Mouse (Mus musculus): ENCODE results near the gene 2310011J03Rik. TPM values are rescaled to one million over a fixed set of nuclear protein-coding genes. Genes with fewer than 3 reads are reported as not detected.

Gene 2310011J03Rik
- polyA plus RNA-seq, 1 experiment from 2014 or later = 64.8 TPM

DNA sequence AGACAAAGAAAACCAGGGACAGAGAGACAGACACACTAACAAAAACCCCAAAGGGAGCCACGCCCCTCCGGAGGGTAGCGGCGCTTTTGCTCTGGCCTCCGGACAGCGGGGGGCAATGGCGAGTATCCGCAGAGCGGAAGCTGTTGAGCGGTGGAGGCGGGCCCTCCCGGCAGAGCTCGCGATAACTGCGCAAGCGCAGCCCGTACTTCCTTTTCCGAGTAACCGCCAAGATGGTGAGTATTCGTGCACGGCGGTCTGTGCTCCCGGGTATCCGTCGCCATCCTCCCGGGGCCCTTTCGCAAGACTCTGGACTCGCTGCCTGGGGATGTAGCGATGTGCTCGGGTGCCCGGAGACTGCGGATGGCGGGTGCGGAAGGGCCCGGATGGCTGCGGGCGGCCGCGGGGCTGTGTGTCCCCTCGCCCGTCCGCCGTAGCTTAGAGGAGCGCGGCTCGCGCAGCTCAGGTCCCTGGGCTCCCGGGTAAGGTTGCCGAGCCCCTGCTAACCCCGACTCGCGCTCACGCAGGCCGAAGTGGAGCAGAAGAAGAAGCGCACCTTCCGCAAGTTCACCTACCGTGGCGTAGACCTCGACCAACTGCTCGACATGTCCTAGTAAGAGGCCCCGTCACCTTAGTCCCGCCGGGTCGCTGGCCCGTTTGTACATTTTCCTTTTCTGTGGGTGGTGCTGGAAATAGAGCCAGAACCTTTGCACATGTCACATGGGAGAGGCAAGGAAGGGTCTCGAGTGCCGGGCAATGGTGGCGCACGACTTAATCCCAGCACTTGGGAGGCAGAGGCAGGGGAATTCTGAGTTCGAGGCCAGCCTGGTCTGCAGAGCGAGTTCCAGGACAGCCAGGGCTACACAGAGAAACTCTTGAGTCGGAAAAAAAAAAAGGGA, 27.8 kb downstream of the 2310011J03Rik start, which contains the start of gene Rps15:
Rps15 (plus strand) TSS at position 203 of the 896 bp plus-strand sequence.
- DNase-seq (ENCODE audit: low spot score) (peak; percentile 99), ATAC-seq (peak; percentile 95)
- peak; percentile 83 for TF ChIP-seq CTCF (IDR thresholded peaks at IDR 0.05)
- TF ChIP-seq EP300 (IDR thresholded peaks at IDR 0.05) = peak; percentile 56; the same call in 1 of the 2 replicates
- Histone ChIP-seq H3K4me1 (ENCODE audit: insufficient read depth, low read depth, low read length) (peaks cover 9% of the 10 kb centered on the region; the same call in 1 of the 2 replicates), H3K27ac (ENCODE audit: low read length) (peak within 1 kb of the TSS; percentile 88), H3K27me3 (replicated peaks; ENCODE audit: insufficient read depth, low read length) (0 out of 2 replicates have a peak, but pooled peaks cover 3% of the 10 kb centered on the region), H3K9ac (replicated peaks; ENCODE audit: low read depth) (peak within 1 kb of the TSS; percentile 93), H3K4me2 (replicated peaks; ENCODE audit: low read depth, low read length) (peak within 1 kb of the TSS; percentile 69), H3K36me3 (ENCODE audit: insufficient read depth, low read length) (peaks cover 7% of the 10 kb centered on the region; the same call in 1 of the 2 replicates), H3K9me3 (ENCODE audit: low read length) (no peaks in the 10 kb centered on the region), H3K4me3 (ENCODE audit: low read depth, low read length) (peak within 1 kb of the TSS; percentile 88)
- 2% methylated on average over 72 of the region's 72 CpGs for WGBS

DNA sequence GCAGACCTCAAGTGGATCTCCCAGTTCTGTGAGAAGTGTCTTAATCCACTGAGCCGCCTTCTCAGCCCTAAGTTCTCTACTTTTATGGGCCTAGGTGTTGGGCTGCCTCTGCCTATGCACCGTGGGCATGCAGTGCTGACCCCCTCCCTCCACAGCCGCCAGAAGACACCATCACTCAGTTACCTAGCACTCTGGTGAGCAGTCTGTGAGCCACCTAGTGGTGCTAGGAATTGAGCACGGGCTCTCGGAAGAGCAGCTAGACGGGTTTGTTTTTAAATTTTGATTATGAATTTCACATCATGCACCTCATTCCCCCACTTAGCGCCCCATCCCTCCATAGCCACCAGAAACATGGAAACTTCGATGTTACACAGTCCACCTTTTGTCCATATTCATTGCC, 31.7 kb downstream of the 2310011J03Rik start:
- TF ChIP-seq EP300 (IDR thresholded peaks at IDR 0.05) (no peak), CTCF (IDR thresholded peaks at IDR 0.05) (peak; percentile 53)
- Histone ChIP-seq H3K4me3 (ENCODE audit: low read depth, low read length) (no peak overlapping the region), H3K9me3 (ENCODE audit: low read length) (no peaks in the 10 kb centered on the region), H3K9ac (replicated peaks; ENCODE audit: low read depth) (no peak overlapping the region), H3K4me2 (replicated peaks; ENCODE audit: low read depth, low read length) (no peak overlapping the region), H3K4me1 (ENCODE audit: insufficient read depth, low read depth, low read length) (peaks cover 11% of the 10 kb centered on the region; the same call in 1 of the 2 replicates), H3K36me3 (ENCODE audit: insufficient read depth, low read length) (0 out of 2 replicates have a peak, but pooled peaks cover 6% of the 10 kb centered on the region), H3K27ac (ENCODE audit: low read length) (no peak overlapping the region), H3K27me3 (replicated peaks; ENCODE audit: insufficient read depth, low read length) (no peaks in the 10 kb centered on the region)
- ATAC-seq = no peak
- 58% methylated on average over 8 of the region's 8 CpGs for WGBS
- peak; percentile 22 for DNase-seq (ENCODE audit: low spot score)

DNA sequence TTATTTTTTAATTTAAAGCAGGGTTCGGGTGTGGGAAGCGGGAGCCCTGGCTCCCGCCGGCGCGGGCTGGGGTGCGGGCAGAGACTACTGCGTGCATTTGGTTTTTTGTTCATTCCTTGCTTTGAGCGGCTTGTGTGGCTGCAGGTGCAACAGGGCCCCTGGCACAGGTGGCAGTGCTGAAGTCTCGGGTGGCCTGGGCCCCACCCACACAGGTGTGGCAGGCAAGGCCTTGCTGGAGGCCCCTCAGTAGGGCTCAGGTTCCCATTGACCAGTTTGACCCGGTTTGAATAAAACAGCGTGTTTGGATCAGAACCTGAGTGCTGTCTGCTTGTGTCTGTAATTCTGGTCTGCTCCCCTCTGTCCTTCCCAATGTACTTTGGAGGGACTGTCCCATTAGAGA, 32.2 kb downstream of the 2310011J03Rik start:
- Histone ChIP-seq H3K9ac (replicated peaks; ENCODE audit: low read depth) (no peak overlapping the region), H3K4me1 (ENCODE audit: insufficient read depth, low read depth, low read length) (peaks cover 9% of the 10 kb centered on the region; the same call in 1 of the 2 replicates), H3K27ac (ENCODE audit: low read length) (no peak overlapping the region), H3K9me3 (ENCODE audit: low read length) (no peaks in the 10 kb centered on the region), H3K4me2 (replicated peaks; ENCODE audit: low read depth, low read length) (no peak overlapping the region), H3K4me3 (ENCODE audit: low read depth, low read length) (no peak overlapping the region), H3K36me3 (ENCODE audit: insufficient read depth, low read length) (0 out of 2 replicates have a peak, but pooled peaks cover 6% of the 10 kb centered on the region), H3K27me3 (replicated peaks; ENCODE audit: insufficient read depth, low read length) (no peaks in the 10 kb centered on the region)
- DNase-seq (ENCODE audit: low spot score) = peak; percentile 4
- 87% methylated on average over 12 of the region's 12 CpGs for WGBS
- ATAC-seq = no peak
- TF ChIP-seq CTCF (IDR thresholded peaks at IDR 0.05) (no peak), EP300 (IDR thresholded peaks at IDR 0.05) (no peak)

DNA sequence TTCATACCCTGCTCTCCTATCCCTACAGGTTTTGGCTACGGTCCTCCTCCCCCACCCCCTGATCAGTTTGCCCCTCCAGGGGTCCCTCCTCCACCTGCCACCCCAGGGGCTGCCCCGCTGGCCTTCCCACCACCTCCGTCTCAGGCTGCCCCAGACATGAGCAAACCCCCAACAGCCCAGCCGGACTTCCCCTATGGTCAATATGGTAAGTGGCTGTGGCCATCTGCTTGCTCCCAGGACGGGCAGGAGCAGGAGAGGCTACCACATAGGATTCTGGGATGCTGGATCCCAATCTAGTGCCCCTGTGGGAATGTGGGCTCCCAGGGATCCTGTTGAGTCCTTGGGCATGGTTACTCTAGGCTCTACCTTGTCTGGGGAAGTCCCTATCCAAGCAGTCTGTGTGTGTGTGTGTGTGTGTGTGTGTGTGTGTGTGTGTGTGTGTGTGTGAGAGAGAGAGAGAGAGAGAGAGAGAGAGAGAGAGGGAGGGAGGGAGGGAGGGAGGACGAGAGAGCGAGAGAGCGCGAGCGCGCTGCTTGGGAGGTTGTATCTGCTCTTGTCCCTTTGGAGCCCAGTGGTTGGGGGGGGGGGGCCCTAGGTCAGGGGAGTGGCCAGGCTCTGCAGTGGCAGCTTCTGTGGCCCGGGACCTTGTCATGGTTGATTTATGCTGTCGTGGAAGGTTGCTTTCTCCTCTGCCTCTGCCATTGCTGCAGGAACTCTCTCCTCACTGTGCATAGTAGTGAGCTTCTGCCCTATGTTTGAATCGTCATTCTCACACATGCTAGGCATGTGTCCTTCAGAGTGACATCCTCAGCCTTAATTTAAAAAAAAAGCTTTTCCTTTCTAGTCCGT, 34.9 kb downstream of the 2310011J03Rik start:
- DNase-seq (ENCODE audit: low spot score) = peak; percentile 4
- Histone ChIP-seq H3K4me3 (ENCODE audit: low read depth, low read length) (no peak overlapping the region), H3K9me3 (ENCODE audit: low read length) (no peaks in the 10 kb centered on the region), H3K27ac (ENCODE audit: low read length) (peak overlapping the region; percentile 95), H3K4me1 (ENCODE audit: insufficient read depth, low read depth, low read length) (peaks cover 13% of the 10 kb centered on the region), H3K36me3 (ENCODE audit: insufficient read depth, low read length) (0 out of 2 replicates have a peak, but pooled peaks cover 6% of the 10 kb centered on the region), H3K27me3 (replicated peaks; ENCODE audit: insufficient read depth, low read length) (no peaks in the 10 kb centered on the region), H3K4me2 (replicated peaks; ENCODE audit: low read depth, low read length) (no peak overlapping the region), H3K9ac (replicated peaks; ENCODE audit: low read depth) (no peak overlapping the region)
- no peak for TF ChIP-seq CTCF (IDR thresholded peaks at IDR 0.05)
- no peak for TF ChIP-seq EP300 (IDR thresholded peaks at IDR 0.05)
- WGBS = 68% methylated on average over 15 of the region's 15 CpGs
- no peak for ATAC-seq

- Histone ChIP-seq H3K9me3 (ENCODE audit: low read length) (no peaks in the 10 kb centered on the region), H3K27me3 (replicated peaks; ENCODE audit: insufficient read depth, low read length) (no peaks in the 10 kb centered on the region), H3K4me1 (ENCODE audit: insufficient read depth, low read depth, low read length) (peaks cover 13% of the 10 kb centered on the region), H3K9ac (replicated peaks; ENCODE audit: low read depth) (no peak overlapping the region), H3K4me2 (replicated peaks; ENCODE audit: low read depth, low read length) (0 out of 2 replicates have a peak overlapping the region, but pooled peaks have one; percentile 17), H3K36me3 (ENCODE audit: insufficient read depth, low read length) (peaks cover 29% of the 10 kb centered on the region), H3K27ac (ENCODE audit: low read length) (peak overlapping the region; percentile 95), H3K4me3 (ENCODE audit: low read depth, low read length) (no peak overlapping the region)
- ATAC-seq (peak; percentile 79), DNase-seq (ENCODE audit: low spot score) (peak; percentile 85)
- WGBS = 64% methylated on average over 20 of the region's 20 CpGs
- peak; percentile 74 for TF ChIP-seq EP300 (IDR thresholded peaks at IDR 0.05)
- TF ChIP-seq CTCF (IDR thresholded peaks at IDR 0.05) = no peak
These were observed 37.6 kb downstream of the 2310011J03Rik start for GRCm38 (mm10) chr10:80282481-80283441.
